Mouse (Mus musculus) small intestine, adult 2 months (tissue): Measurements from ENCODE around the gene Cd24a.

Source experiments
- CTCF ChIP-seq: fragments of 200-500 bp; IDR thresholded peaks from 2 replicates; pipeline ENCODE4 v1.5.1; 2012; ENCODE audit warnings: low read depth, mild to moderate bottlenecking, control low read depth, inconsistent platforms, low read length, moderate library complexity, mixed read lengths; ENCODE audit not compliant: insufficient replicate concordance, insufficient read length; ENCODE audit errors: extremely low read depth
- POLR2A ChIP-seq: fragments of 200-500 bp; IDR thresholded peaks from 2 replicates; pipeline ENCODE4 v1.6.1; 2012; ENCODE audit warnings: low read depth, mild to moderate bottlenecking, control low read depth, inconsistent platforms, low read length, moderate library complexity

GRCm38 (mm10) chr10:43629857-43630256, 51.8 kb downstream of the Cd24a start:
- TF ChIP-seq CTCF (no peak), POLR2A (no peak)
